Mouse (Mus musculus): ENCODE measurements around the gene Rpl36a. TPM values are rescaled to one million over a fixed set of nuclear protein-coding genes. Genes with fewer than 3 reads are reported as not detected.
A peak's percentile ranks its signal among the peaks of the same experiment; 100 is the strongest.
"Not testable (repeated sequence)": the region's sequence is repeated elsewhere in the genome, so short reads cannot be mapped to it uniquely, and the experiment has no call there.

Gene Rpl36a
- 467 and 887 TPM in 2 replicates for total RNA-seq (2014; rRNA removed)
- 198 and 280 TPM in 2 replicates for polyA plus RNA-seq (2015; fragmentation: Nextera tagmentation; extraction: Ambion mirVana)

GRCm38 (mm10) chrX:134585103-134586002, at the start of gene Rpl36a:
Gene Rpl36a (plus strand): TSS chrX:134585654.
- Histone ChIP-seq H3K4me2 (ENCODE audit: low read depth) (peak within 1 kb of the TSS; percentile 50), H3K27ac (ENCODE audit: low read depth, low read length) (peak within 1 kb of the TSS; percentile 80), H3K4me3 (ENCODE audit: low read depth, low read length) (peak within 1 kb of the TSS; percentile 43), H3K27me3 (ENCODE audit: insufficient read depth, low read length) (no peaks in the 10 kb centered on the region), H3K9me3 (ENCODE audit: low read length) (no peaks in the 10 kb centered on the region), H3K4me1 (ENCODE audit: insufficient read depth) (0 out of 2 replicates have a peak, but pooled peaks cover 3% of the 10 kb centered on the region), H3K9ac (peak within 1 kb of the TSS; percentile 56), H3K36me3 (ENCODE audit: insufficient read depth) (no peaks in the 10 kb centered on the region)
- 24% methylated on average over 45 of the region's 45 CpGs for WGBS
- ATAC-seq (peak; percentile 98), DNase-seq (peak; percentile 93)
- peak; percentile 63 for TF ChIP-seq CTCF (IDR thresholded peaks at IDR 0.05; ENCODE audit: low read depth)

GRCm38 (mm10) chrX:134539795-134540194, 45.7 kb upstream of the Rpl36a start:
- not testable (repeated sequence) for H3K4me1 ChIP-seq (ENCODE audit: insufficient read depth); H3K27me3 ChIP-seq (ENCODE audit: insufficient read depth, low read length); DNase-seq; H3K4me2 ChIP-seq (ENCODE audit: low read depth); H3K27ac ChIP-seq (ENCODE audit: low read depth, low read length); H3K4me3 ChIP-seq (ENCODE audit: low read depth, low read length); ATAC-seq; H3K9me3 ChIP-seq (ENCODE audit: low read length); H3K9ac ChIP-seq; H3K36me3 ChIP-seq (ENCODE audit: insufficient read depth)
- 92% methylated on average over 10 of the region's 10 CpGs for WGBS

GRCm38 (mm10) chrX:134540414-134541135, 44.9 kb upstream of the Rpl36a start:
- DNase-seq: no peak
- no peak for ATAC-seq
- no peaks in the 10 kb centered on the region for H3K9me3 ChIP-seq (ENCODE audit: low read length)
- H3K4me2 ChIP-seq (ENCODE audit: low read depth): peak overlapping the region; percentile 56
- H3K36me3 ChIP-seq (ENCODE audit: insufficient read depth): no peaks in the 10 kb centered on the region
- 36% methylated on average over 12 of the region's 12 CpGs for WGBS
- no peaks in the 10 kb centered on the region for H3K4me1 ChIP-seq (ENCODE audit: insufficient read depth)
- no peaks in the 10 kb centered on the region for H3K27me3 ChIP-seq (ENCODE audit: insufficient read depth, low read length)
- no peak for TF ChIP-seq CTCF (IDR thresholded peaks at IDR 0.05; ENCODE audit: low read depth)
- H3K9ac ChIP-seq: peak overlapping the region; percentile 46
- no peak overlapping the region for H3K27ac ChIP-seq (ENCODE audit: low read depth, low read length)
- H3K4me3 ChIP-seq (ENCODE audit: low read depth, low read length): peak overlapping the region; percentile 48

GRCm38 (mm10) chrX:134541145-134541954, 44.1 kb upstream of the Rpl36a start, which contains the start of gene Timm8a1:
Gene Timm8a1 (minus strand): TSS chrX:134541865.
- H3K27me3 ChIP-seq (ENCODE audit: insufficient read depth, low read length): no peaks in the 10 kb centered on the region
- no peaks in the 10 kb centered on the region for H3K9me3 ChIP-seq (ENCODE audit: low read length)
- DNase-seq (peak; percentile 68), ATAC-seq (peak; percentile 96)
- peak within 1 kb of the TSS; percentile 48 for H3K4me3 ChIP-seq (ENCODE audit: low read depth, low read length)
- peak within 1 kb of the TSS; percentile 56 for H3K4me2 ChIP-seq (ENCODE audit: low read depth)
- peak within 1 kb of the TSS; percentile 47 for H3K9ac ChIP-seq
- no peaks in the 10 kb centered on the region for H3K4me1 ChIP-seq (ENCODE audit: insufficient read depth)
- peak within 1 kb of the TSS; percentile 69 for H3K27ac ChIP-seq (ENCODE audit: low read depth, low read length)
- no peak for TF ChIP-seq CTCF (IDR thresholded peaks at IDR 0.05; ENCODE audit: low read depth)
- H3K36me3 ChIP-seq (ENCODE audit: insufficient read depth): no peaks in the 10 kb centered on the region
- 30% methylated on average over 48 of the region's 61 CpGs for WGBS

- Histone ChIP-seq H3K4me3 (ENCODE audit: low read depth, low read length) (peak overlapping the region; percentile 48), H3K36me3 (ENCODE audit: insufficient read depth) (no peaks in the 10 kb centered on the region), H3K27me3 (ENCODE audit: insufficient read depth, low read length) (no peaks in the 10 kb centered on the region), H3K9ac (peak overlapping the region; percentile 47), H3K4me2 (ENCODE audit: low read depth) (peak overlapping the region; percentile 56), H3K27ac (ENCODE audit: low read depth, low read length) (peak overlapping the region; percentile 69; the same call in 1 of the 2 replicates), H3K9me3 (ENCODE audit: low read length) (no peaks in the 10 kb centered on the region), H3K4me1 (ENCODE audit: insufficient read depth) (no peaks in the 10 kb centered on the region)
- WGBS: 25% methylated on average over 6 of the region's 6 CpGs
- ATAC-seq: no peak
- TF ChIP-seq CTCF (IDR thresholded peaks at IDR 0.05; ENCODE audit: low read depth): no peak
- no peak for DNase-seq
These were observed 43.5 kb upstream of the Rpl36a start for GRCm38 (mm10) chrX:134541955-134542308.

GRCm38 (mm10) chrX:134547330-134547729, 38.1 kb upstream of the Rpl36a start:
- H3K9me3 ChIP-seq (ENCODE audit: low read length): no peaks in the 10 kb centered on the region
- no peak for TF ChIP-seq CTCF (IDR thresholded peaks at IDR 0.05; ENCODE audit: low read depth)
- H3K27me3 ChIP-seq (ENCODE audit: insufficient read depth, low read length): no peaks in the 10 kb centered on the region
- H3K4me1 ChIP-seq (ENCODE audit: insufficient read depth): no peaks in the 10 kb centered on the region
- H3K36me3 ChIP-seq (ENCODE audit: insufficient read depth): no peaks in the 10 kb centered on the region
- H3K4me2 ChIP-seq (ENCODE audit: low read depth): no peak overlapping the region
- no peak for DNase-seq
- H3K9ac ChIP-seq: no peak overlapping the region
- H3K4me3 ChIP-seq (ENCODE audit: low read depth, low read length): no peak overlapping the region
- no peak overlapping the region for H3K27ac ChIP-seq (ENCODE audit: low read depth, low read length)
- ATAC-seq: no peak
- WGBS: 91% methylated on average over 4 of the region's 4 CpGs

Measured in forebrain, postnatal 0 days (tissue).